Mouse (Mus musculus) right cerebral cortex, postnatal 36 days (tissue): Measurements from ENCODE around the gene BC067074.

Experiments used
- DNase-seq, 2 experiments: peaks; one replicate each; pipeline ENCODE4 v3.0.0; 2022; ENCODE audit warnings: low spot score in 2 of 2, mixed read lengths in 1 of 2

Gene BC067074

DNA sequence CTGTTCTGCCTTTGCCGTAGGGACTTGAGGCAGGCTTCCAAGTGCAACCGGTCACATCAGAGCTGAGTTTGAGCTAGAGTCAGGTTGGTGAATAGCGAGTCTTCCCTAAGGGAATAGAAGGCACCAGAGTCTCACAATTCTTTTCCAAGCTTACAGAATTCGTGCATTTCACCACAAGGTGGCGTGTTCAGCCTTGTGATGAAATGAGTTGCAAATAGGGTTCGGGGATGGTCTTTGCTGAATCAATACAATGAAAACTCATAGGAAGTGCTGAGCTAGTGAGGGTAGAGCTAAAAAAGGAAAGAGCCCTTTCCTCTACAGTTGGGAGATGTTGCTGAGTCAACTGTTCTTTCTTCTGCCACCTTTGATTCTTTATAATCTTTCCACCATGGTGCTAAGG, 29.0 kb downstream of the BC067074 start:
- peak in 1 of 2 experiments; percentile 17 for DNase-seq

DNA sequence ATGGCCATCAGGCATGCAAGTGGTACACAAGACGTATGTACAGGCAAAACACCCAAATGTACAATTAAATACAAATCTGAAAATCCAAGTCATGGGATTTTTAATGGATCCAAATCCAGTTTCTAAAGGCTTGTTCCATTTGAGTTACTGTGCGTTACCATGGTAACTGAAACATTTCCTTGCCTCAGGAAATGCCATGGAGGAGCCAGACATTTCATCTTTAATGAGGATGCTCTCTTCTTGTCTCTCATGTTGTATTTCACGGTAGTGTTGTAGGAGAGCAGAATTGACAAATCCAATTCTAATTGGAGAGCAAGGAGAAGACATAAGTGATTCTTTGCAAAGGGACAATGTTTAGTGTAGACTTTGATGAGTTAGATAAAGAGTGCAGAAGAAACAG, 31.3 kb downstream of the BC067074 start:
- no peak for DNase-seq

DNA sequence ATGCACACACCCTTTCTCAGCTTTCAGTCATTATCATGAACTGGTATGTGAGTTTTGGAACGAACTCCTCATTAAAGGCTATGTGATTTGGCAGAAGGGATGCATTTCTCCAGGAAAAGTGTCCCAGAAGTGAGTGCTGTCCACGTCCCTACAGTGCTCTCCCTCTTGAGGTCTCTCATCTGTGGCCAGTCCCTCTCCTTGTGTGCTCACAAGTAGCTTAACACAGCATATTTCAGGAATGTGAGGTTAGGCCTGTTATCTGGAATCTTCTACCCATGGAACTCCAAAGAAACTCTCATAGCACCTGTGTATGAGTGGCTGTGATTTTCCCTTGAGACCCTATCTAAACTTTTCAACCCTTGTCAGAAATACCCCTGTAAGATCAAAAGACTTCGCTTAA, 32.7 kb downstream of the BC067074 start:
- DNase-seq = no peak

DNA sequence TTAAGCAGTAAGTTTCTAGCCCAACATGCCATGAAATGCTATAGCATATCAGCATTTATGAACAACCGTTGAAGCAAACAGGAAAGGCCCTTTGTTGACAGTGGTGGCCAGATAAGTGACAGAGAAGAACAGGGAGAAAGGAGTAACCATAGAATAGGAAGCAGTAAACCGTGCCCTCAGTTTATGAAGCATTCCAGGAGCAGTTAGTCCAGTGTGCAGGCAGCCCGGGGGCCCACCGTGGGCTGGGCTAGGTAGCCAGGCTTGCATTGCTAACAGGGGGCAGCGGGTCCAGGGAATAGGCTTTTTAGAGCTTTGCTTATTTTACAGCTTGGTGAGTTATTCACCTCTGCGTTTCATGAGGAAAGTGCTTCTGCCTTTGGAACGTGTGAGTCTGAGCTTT, 39.3 kb downstream of the BC067074 start:
- no peak for DNase-seq

DNA sequence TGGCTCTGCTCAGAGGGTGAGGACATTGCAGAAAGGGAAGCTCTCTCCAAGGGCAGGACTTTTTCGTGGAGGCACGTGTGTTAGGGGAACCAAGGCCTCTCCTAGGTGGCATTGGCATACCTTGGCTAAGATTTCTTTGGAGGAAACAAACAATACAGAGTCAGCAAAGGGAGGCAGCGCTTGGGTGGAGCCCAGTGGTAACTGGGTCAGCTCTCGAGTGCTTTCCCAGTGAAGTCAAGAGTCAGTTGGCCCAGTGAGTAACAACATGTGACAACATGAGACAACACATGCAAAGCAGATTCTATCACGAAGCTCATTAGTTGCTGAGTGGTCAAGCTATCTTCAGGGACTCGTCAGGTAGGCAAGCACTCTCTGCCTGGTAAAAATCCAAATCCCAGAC, 40.4 kb downstream of the BC067074 start:
- DNase-seq = no peak

DNA sequence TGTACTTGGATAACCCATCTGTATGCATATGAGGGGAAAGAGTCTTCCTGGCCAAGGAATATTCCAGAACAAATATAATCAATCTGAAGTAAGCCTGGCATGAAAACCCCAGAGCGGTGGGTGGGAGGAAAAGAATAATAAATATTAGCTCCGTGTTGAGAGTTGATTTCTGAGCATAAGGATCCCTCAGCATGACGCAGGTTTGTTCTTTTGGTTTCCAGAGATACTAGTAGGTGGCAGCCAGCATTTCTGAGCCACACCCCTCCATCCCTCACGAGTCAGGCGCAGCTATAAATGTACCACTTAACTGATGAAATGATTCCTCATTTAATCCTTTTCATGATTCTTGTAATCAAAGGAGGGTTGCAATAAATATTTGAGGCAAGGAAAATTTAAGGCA, 41.0 kb downstream of the BC067074 start:
- no peak for DNase-seq

DNA sequence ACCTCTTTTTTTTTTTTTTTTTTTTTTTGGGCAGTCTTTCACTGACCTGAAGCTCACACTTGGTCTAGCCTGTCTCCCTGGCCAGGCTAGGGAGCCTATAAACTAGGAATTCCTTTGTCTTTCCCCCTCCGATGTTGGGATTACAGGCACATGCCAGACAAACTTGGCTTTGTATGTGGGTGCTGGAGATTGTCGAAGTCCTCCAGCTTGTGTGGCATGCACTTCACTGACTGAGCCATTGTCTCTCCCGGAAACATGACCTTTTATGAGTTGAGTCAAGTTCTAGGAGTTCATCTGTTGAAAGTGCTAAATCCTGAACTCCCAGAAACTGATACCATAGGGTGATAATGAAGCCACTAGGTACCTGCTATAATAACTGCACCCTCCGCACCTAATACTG, 41.8 kb downstream of the BC067074 start:
- no peak for DNase-seq

DNA sequence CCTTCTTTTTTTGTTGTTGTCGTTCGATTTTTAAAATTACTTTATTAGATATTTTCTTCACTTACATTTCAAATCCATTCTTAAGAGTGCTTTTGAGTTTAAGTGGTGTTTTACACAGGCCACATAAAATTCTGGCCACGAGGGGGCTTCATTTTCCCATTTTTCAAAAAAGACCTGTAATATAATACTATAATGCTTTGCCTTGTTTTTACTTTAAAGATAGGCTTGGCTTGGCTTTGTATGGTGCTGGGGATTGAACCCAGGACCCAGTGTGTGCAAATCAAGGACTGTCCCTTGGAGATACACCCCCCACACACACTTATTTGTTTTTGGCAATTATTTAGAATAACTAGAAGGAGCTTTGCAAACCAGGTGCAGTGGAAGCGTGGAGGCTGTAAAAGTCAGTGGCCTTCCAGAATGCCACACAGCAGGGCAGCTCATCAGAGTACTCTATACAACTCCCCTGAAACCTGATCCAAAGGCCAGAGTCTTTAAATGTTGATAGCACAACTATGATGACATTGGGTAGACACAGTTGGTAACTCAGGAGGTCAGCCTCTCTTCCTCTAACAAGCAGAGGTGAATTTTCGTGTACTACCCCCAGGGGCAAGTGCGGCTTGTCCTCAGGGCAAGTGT, 44.4 kb downstream of the BC067074 start:
- peak; percentile 30 to 32 for DNase-seq

DNA sequence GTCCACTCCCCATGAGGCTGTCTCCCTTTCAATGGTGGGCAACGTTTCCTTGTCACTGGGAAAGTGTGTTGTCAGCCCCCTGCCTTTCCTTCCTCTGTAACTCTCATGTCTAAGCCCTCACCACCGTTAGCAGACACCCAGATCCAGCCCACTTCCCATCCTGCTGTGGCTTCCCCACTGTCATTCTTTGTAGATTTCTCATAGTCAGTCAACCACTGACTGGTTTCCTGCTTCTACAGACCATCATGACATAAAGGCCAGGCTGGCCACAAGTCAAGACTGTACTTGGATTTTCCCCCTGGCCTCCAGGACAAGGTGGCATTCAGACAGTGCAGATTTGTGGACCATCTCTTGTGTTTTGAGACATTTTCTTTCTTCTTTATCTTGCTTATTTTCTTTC, 47.7 kb downstream of the BC067074 start:
- no peak for DNase-seq

DNA sequence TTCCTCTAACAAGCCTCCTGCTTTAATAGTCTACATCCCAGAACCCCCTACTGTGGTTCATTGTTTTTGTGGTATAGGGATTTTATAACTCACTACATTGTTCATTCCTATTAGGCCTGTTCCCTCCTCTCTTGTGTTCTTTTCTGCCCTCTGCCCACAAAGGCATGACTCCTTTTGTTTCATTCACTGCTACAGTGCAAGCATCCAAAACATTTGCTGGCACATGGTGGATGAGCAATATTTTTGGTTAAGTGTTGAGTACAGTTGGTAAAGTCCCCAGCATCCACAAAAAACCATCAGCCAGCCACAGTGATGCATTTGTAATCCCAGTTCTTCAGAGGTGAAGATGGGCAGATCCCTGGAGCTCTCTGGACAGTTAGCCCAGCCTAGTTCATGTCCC, 48.2 kb downstream of the BC067074 start:
- no peak for DNase-seq

DNA sequence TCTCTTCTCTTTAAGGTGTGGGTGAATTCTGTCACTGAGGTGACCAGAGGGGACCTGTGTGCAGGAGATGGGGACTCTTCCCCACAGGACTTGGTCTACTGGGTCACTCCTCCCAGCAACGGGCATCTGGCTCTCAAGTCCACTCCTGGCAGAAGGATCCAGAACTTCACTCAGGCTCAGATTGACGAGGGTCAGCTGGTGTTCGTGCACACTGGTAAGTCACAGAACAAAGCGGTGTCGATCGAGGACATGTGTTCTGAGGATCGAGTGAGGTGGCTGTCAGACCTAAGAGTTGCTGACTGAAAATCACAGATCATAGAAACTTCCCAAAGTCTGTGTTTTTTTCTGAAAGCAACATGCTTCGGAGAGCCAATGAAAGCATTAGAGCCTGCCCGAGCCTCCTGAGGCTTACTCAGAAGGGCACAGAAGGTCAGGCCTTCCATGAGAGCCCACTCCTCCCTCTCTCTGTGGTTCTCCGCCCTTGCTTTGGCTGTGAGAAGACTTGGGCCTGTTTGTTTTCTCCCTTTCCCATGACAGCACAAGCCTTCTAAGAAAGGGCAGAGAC, 49.5 kb downstream of the BC067074 start:
- no peak for DNase-seq

DNA sequence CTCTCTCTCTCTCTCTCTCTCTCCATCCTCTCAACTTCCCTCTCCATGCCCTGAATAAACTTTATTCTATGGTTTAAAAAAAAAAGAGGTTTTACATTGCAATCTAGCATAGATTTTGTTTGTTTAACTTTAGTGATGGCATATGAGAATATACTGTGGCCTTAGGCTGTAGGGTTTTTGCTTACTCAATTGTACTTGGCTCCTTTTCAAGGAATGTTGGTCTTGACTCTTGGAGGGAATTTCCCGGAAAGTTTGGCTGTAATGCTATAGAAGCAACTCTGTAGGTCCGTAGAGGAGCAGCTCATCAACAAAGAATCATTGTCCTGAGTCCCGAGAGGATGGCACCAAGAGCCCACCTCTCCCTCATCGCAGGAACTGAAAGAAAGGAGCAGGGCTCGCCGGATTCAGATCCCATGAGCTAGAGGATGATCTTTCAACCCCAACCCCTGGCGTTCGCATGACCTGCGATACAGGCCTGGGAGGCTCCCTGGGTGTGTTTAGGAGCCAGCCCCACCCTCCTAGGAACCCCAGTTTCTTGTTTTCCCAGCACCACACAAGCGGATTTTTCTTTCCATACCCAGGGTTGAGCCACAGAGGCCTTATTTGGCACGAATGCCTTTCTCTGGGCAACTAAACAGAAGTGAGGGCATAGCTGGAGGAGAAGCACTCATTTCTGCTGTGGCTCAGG, 57.9 kb downstream of the BC067074 start:
- no peak for DNase-seq

DNA sequence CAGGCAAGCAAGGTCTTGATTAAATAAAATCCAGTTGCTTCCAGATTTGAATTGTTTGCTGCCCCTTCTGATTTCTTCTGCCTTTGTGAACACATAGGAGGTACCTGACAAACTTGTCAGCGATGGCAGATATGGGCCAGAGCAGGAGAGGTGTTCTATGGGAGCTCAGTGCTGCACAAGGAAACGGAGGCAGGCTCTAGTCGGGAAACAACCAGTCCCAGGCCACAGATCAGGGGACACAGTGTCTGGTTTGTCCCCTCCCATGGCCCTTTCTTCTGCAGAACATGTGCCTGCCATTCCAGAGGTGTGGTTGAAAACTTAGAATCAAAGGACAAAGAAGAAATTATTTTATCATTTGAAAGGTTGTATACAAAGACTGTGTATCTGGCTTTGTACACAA, 60.6 kb downstream of the BC067074 start:
- DNase-seq = no peak

DNA sequence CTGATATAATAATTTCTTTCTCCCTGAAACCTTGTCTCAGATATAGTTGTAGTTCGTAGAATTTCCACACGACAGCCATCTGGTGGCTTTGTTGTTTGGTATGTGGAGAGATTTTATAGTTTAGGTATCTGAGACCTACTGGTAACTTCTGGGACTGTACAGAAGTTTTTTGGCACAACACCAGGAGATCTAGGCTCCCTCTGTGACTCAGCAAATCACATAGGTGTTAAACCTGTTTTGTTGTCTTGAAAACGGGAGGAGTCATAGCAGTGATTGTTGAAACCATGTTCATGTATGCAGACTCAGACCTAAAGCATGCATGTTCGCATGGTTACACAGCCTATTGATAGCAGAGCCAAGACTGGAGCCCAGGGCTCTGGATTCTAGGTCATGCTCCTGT, 61.0 kb downstream of the BC067074 start:
- DNase-seq = no peak

DNA sequence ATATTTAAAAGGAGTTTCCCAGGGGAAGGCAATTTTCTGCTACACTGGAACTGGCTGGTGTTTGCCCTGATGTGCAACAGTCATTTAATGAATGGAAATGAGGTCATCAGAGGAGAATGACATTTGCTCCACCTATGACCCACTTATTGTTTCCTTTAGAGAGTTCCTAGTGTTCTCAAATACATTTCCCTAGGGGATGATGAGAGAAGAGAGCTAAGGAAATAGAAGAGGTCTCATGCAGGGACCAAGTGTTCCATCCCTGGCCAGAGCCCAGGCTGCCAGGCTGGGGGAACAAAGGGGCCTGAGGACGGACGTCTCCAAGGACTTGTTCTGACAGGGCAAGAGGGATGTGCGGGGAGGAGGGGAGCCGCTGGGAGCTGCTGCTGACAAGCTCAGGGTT, 62.1 kb downstream of the BC067074 start:
- no peak for DNase-seq

DNA sequence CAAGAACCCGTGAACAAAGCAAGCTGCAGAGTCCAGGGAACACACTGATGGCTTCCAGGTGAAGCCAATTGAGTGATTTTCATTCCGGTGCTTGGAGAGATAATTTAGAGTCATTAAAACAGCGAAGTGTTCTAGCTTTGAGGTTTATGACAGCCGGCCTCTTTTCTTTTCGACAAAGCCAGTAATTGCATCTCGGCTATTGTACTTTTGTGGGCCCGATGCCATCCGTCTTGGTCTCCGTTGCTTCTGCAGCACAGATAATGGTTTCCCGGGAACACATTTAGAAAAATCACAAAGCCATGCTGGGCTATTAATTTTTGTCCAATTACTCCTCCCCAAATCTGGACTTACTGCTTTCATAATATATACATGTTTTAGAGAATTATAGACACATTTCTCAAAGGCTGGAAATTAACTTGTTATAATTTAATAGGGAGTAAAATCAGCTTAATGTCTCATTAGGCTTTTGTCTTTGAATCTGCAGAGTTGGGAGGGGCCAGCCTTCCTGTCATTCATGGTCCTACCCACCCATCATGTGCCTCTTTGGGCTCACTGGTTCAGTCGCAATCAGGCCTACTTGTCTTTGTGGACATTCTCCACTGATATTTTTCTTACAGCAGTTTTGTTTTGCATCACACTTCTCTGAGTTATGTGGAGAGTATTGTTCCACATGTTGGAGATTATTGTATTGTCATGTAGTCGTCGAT, 64.6 kb downstream of the BC067074 start:
- DNase-seq = no peak

DNA sequence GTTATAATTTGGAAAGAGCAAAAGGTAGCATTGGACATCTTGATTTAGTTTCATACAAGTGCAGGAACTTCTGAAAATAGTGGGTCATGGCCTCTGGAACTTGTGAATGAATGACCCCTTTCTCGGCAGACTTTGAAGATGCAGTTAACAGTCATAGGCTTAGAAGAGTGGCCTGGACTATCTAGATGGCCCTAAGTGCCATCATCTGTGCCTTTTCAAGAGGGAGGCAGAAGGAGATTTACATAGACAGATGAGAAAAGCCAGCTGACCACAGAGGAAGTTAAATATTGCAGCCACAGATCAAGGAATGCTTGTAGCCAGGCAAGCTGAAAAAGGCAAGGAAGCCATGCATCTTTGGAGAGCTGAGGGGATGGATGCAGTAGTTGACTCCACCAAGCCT, 66.7 kb downstream of the BC067074 start:
- no peak for DNase-seq

DNA sequence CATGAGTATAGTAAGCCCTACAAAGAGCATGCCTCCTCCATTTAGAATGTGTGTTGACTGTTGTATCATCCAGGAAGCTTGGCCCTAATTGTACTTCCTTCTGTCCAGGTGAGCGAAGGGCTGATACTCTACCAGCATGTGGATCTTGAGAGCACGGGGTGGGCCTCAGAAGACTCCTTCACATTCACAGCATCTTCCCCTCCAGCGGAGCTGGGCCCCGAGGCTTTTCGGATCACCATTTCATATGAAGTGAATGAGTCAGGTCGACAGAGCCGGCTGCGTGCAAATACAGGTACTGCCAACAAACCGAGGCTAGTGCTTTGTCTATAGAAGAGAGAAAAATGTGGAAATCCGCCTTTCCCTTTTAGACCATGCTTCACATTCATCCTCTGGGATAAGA, 73.0 kb downstream of the BC067074 start:
- no peak for DNase-seq

DNA sequence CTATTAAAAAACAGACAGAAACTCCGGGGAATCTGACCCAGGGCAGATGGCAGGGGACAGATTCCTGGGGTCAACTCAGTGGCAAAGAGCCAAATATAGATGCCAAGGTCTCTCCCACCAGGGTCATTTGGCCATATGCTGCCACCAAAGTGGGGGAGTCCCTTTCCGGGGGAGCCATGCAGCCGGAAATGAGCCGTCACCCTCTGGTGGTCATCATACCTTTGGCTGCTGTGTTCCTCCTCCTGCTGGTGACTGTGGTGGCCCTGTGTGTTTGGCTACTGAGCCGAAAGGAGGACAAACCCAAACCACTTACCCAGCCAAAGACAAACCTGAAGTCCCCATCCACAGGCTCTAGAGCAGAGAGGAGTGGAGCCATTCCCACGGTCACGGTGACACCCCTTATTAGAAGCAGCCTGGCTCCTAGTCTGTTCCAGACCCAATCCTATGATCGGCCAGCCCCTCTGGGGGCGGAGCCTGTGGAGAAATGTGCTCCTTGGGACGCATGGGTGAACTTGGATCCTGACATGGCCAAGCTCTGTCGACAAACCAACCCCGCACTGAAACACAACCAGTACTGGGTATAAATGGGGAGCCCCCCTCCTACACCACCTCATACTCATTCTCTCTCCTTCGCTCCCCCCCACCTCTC, 76.1 kb downstream of the BC067074 start:
- no peak for DNase-seq

DNA sequence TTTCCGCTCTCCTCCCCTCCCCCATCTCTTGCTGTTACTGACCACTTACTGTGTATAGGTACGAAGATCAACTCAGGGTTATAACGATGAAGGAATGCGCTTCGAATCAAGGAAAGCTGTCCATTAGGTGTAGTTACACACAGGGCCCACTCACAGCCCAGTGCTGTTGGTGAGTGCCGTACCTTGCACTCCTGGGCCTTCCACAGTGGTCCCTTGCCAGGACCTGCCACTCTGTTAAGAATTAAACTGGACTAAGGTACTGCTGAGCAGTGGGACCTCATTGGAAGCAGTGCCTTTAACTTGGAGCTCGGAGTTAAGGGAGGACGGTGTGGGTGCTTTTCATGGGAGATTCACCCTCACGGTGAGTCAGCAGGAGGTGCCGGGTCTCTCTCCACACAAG, 76.7 kb downstream of the BC067074 start:
- no peak for DNase-seq

DNA sequence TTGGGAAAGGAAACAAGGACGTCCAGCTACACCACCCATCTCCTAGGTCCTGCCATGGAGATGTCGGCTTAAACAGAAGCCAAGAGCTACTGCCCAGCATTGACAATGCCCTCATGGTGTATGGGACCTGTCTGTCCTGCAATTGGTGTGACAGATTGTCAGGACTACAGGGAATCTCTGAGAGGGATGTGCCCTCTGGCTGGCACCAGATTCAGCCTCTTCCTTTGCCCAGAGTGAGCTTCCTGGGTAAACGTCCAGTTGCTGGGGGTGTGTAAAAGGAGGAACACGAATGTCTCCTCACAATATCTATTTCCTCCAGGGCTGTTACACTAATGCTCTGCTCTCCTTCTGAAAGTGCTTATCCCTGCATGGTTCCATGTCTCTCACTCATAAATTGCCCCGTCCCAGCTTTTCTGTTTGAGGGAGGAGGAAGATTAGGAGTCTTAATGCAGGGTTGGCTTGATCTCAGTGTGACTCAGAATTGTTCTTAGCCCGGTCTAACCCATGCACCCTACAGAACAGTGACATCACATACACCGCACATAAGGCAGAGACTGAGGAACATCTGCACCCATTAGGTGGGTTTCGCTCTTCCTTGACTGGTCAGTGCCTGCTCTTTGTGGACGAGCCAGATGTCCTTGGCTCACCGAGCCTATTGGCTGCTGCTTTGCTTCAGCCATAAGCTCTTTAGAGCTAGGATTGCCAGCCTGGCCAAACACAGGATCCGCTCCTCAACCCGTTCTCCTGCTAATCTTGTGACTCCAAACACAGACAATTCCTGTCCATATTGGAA, 80.5 kb downstream of the BC067074 start:
- no peak for DNase-seq

DNA sequence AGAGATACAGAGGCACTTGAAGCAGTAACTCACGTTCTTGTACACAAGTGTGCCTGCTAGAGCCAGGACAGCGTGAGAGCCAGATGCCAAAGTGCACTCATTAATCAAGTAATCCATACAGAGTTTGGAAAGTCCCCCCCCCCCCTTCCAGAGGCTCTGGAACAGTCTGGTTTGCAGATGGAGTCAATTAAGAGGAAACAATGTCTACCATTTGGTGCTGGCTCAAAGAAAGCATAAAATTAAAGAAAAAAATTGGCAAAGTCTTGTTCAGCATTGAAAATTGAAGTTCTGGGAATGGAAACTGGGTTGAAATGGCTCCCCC, 81.1 kb downstream of the BC067074 start:
- DNase-seq = no peak
